Mouse (Mus musculus) ES-Bruce4 (cell line): ENCODE data around the gene Ptges3l. TPM values are rescaled to one million over a fixed set of nuclear protein-coding genes. Genes with fewer than 3 reads are reported as not detected.
A peak's percentile ranks its signal among the peaks of the same experiment; 100 is the strongest.

Experiments
- H3K27ac ChIP-seq: 2 replicates; pipeline ENCODE4 v1.5.1; 2012; ENCODE audit warnings: low read length, inconsistent platforms; ENCODE audit not compliant: insufficient read depth
- H3K27me3 ChIP-seq: 2 replicates; pipeline ENCODE4 v1.6.1; 2012; ENCODE audit warnings: mild to moderate bottlenecking, low read length, inconsistent platforms; ENCODE audit not compliant: control insufficient read depth, poor library complexity, insufficient read depth, severe bottlenecking
- H3K36me3 ChIP-seq: 2 replicates; pipeline ENCODE4 v1.6.1; 2012; ENCODE audit warnings: inconsistent platforms, mild to moderate bottlenecking, low read length, moderate library complexity; ENCODE audit not compliant: control insufficient read depth, poor library complexity, insufficient read depth, severe bottlenecking
- H3K4me1 ChIP-seq: one replicate; pipeline ENCODE4 v1.8.1; 2011; ENCODE audit warnings: low read length; ENCODE audit not compliant: control insufficient read depth, insufficient read depth
- H3K4me3 ChIP-seq: 2 replicates; pipeline ENCODE4 v1.5.1; 2011; ENCODE audit warnings: low read depth, mild to moderate bottlenecking, low read length
- H3K9ac ChIP-seq: 2 replicates; pipeline ENCODE4 v1.6.1; 2012; ENCODE audit warnings: low read depth, mild to moderate bottlenecking, inconsistent platforms; ENCODE audit not compliant: poor library complexity, severe bottlenecking
- H3K9me3 ChIP-seq: replicated peaks from 2 replicates; pipeline ENCODE4 v1.6.1; 2012; ENCODE audit warnings: mild to moderate bottlenecking, low read length, inconsistent platforms; ENCODE audit not compliant: control insufficient read depth, poor library complexity, insufficient read depth, severe bottlenecking
- CTCF ChIP-seq: IDR thresholded peaks from one replicate; pipeline ENCODE4 v1.8.1; 2011; ENCODE audit warnings: low read depth, low read length
- EP300 ChIP-seq: IDR thresholded peaks from 2 replicates; pipeline ENCODE4 v1.6.1; 2011; ENCODE audit warnings: low read depth, low read length; ENCODE audit not compliant: insufficient read depth
- POLR2A ChIP-seq: IDR thresholded peaks from one replicate; pipeline ENCODE4 v1.8.1; 2011; ENCODE audit warnings: low read length; ENCODE audit not compliant: insufficient read depth
- polyA plus RNA-seq: library from polyadenylated mRNA; stranded (reverse); fragments of >200 nt; gene quantifications from 2 replicates; pipeline ENCODE4 v1.2.4, GENCODE M21; 2011; ENCODE audit warnings: low read depth; ENCODE audit not compliant: missing spikeins, insufficient read depth, insufficient read length

The Ptges3l gene
- polyA plus RNA-seq, 1 experiment: not detected

- Histone ChIP-seq H3K27me3 (no peaks in the 10 kb centered on the region), H3K9me3 (no peaks in the 10 kb centered on the region), H3K4me3 (no peak overlapping the region), H3K27ac (no peak overlapping the region), H3K36me3 (0 out of 2 replicates have a peak, but pooled peaks cover 2% of the 10 kb centered on the region), H3K9ac (no peak overlapping the region), H3K4me1 (peaks cover 3% of the 10 kb centered on the region)
- TF ChIP-seq CTCF: no peak
- TF ChIP-seq EP300: no peak
- TF ChIP-seq POLR2A: no peak
Observed at GRCm38 (mm10) chr11:101435831-101436230, 10.7 kb upstream of the Ptges3l start.

GRCm38 (mm10) chr11:101433396-101433795 is 8.3 kb upstream of the Ptges3l start:
- Histone ChIP-seq H3K27ac (no peak overlapping the region), H3K4me3 (no peak overlapping the region), H3K9me3 (no peaks in the 10 kb centered on the region), H3K4me1 (peaks cover 3% of the 10 kb centered on the region), H3K36me3 (0 out of 2 replicates have a peak, but pooled peaks cover 2% of the 10 kb centered on the region), H3K9ac (no peak overlapping the region), H3K27me3 (no peaks in the 10 kb centered on the region)
- TF ChIP-seq POLR2A: no peak
- TF ChIP-seq EP300: no peak
- no peak for TF ChIP-seq CTCF

DNA sequence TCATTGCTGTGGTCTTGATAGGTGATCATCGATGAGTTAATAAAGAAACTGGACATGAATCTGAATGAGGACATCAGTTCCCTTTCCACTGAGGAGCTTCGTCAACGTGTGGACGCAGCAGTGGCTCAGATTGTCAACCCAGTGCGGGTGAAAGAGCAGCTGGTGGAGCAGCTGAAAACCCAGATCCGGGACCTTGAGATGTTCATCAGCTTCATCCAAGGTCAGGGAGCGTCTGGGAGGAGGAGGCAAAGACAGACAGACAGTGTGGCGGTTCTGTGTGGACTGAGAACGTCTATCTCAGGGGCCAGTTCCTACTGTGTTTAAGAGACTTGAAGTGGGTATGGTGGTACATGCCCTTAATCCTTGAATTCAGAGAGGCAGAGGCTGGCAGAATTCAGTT is 6.2 kb upstream of the Ptges3l start:
- H3K36me3 ChIP-seq: 0 out of 2 replicates have a peak, but pooled peaks cover 2% of the 10 kb centered on the region

DNA sequence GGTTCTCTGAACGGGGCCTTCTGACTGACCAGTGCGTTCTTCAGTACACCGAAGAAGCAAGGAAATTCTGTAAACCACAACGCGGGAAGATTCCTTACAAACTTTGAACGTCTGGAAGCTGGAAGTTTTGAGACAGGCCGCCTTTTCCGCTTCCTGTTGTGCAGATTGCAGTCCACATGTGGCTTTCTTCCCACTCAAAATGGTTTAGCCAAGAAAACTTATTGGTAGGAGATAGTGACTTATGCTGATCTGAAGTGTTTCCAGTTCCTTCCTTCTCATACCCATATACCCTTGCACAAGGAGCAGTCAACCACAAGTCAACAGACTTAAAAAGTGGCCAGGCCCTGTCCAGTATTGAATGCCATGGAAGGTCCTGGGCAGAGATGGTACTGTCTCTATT is 1.0 kb upstream of the Ptges3l start:
- TF ChIP-seq POLR2A (no peak), CTCF (no peak)
- H3K36me3 ChIP-seq: no peaks in the 10 kb centered on the region
- no peak overlapping the region for H3K4me3 ChIP-seq
- H3K27me3 ChIP-seq: no peaks in the 10 kb centered on the region
- no peak overlapping the region for H3K9ac ChIP-seq
- H3K4me1 ChIP-seq: no peaks in the 10 kb centered on the region
- no peaks in the 10 kb centered on the region for H3K9me3 ChIP-seq
- no peak overlapping the region for H3K27ac ChIP-seq

More for the DNA sequence above, 6.2 kb upstream of the Ptges3l start:
- H3K9ac ChIP-seq: no peak overlapping the region
- no peaks in the 10 kb centered on the region for H3K4me1 ChIP-seq
- H3K9me3 ChIP-seq: no peaks in the 10 kb centered on the region
- TF ChIP-seq EP300 (no peak), POLR2A (no peak), CTCF (no peak)
- H3K4me3 ChIP-seq: no peak overlapping the region
- no peak overlapping the region for H3K27ac ChIP-seq
- H3K27me3 ChIP-seq: no peaks in the 10 kb centered on the region

- H3K27me3 ChIP-seq: no peaks in the 10 kb centered on the region
- peak within 1 kb of the TSS; percentile 74 for H3K4me3 ChIP-seq
- no peaks in the 10 kb centered on the region for H3K9me3 ChIP-seq
- H3K27ac ChIP-seq: peak within 1 kb of the TSS; percentile 16; the same call in 1 of the 2 replicates
- no peaks in the 10 kb centered on the region for H3K36me3 ChIP-seq
- TF ChIP-seq POLR2A: no peak
- no peak for TF ChIP-seq EP300
- TF ChIP-seq CTCF: no peak
- peak within 1 kb of the TSS; percentile 55 for H3K9ac ChIP-seq
- no peaks in the 10 kb centered on the region for H3K4me1 ChIP-seq
Observed at GRCm38 (mm10) chr11:101424105-101424851, 855 bp downstream of the Ptges3l start, which contains the start of gene Gm27029. Gm27029 (minus strand) TSS chr11:101424796.

- TF ChIP-seq EP300 (no peak), CTCF (no peak), POLR2A (no peak)
- Histone ChIP-seq H3K4me1 (no peaks in the 10 kb centered on the region), H3K27ac (no peak overlapping the region), H3K9ac (no peak overlapping the region), H3K36me3 (no peaks in the 10 kb centered on the region), H3K27me3 (no peaks in the 10 kb centered on the region), H3K9me3 (no peaks in the 10 kb centered on the region), H3K4me3 (no peak overlapping the region)
Observed at GRCm38 (mm10) chr11:101420148-101420547, 5.0 kb downstream of the Ptges3l start.
